Mouse (Mus musculus): ENCODE results near the gene Zfp598.
"Not testable (repeated sequence)": the region's sequence is repeated elsewhere in the genome, so short reads cannot be mapped to it uniquely, and the experiment has no call there.

Gene Zfp598

GRCm38 (mm10) chr17:24687599-24687998, 18.1 kb downstream of the Zfp598 start:
- DNase-seq (ENCODE audit: low read depth), result no peak

- no peak for DNase-seq (ENCODE audit: low read depth)
Observed at GRCm38 (mm10) chr17:24689251-24690081, 20.0 kb downstream of the Zfp598 start, which contains the start of gene Syngr3. TSS of gene Syngr3 (minus strand) at chr17:24689955.

- DNase-seq (ENCODE audit: low read depth), result no peak
Observed at GRCm38 (mm10) chr17:24692385-24692784, 22.9 kb downstream of the Zfp598 start.

GRCm38 (mm10) chr17:24695326-24696010, 26.0 kb downstream of the Zfp598 start:
- no peak for DNase-seq (ENCODE audit: low read depth)

GRCm38 (mm10) chr17:24696011-24696697, 26.7 kb downstream of the Zfp598 start, which contains the start of the genes Gfer and Noxo1:
TSS of gene Gfer (minus strand) at chr17:24696156.
TSS of gene Noxo1 (plus strand) at chr17:24696234.
- peak; percentile 94 for DNase-seq (ENCODE audit: low read depth)

GRCm38 (mm10) chr17:24697985-24698384, 28.5 kb downstream of the Zfp598 start:
- DNase-seq (ENCODE audit: low read depth), result peak; percentile 60

- no peak for DNase-seq (ENCODE audit: low read depth)
Observed at GRCm38 (mm10) chr17:24698715-24699114, 29.2 kb downstream of the Zfp598 start.

- DNase-seq (ENCODE audit: low read depth), result no peak
Observed at GRCm38 (mm10) chr17:24699473-24699872, 30.0 kb downstream of the Zfp598 start.

- DNase-seq (ENCODE audit: low read depth), result no peak
Observed at GRCm38 (mm10) chr17:24701251-24701650, 31.8 kb downstream of the Zfp598 start.

- no peak for DNase-seq (ENCODE audit: low read depth)
Observed at GRCm38 (mm10) chr17:24705821-24706220, 36.3 kb downstream of the Zfp598 start.

GRCm38 (mm10) chr17:24706982-24707800, 37.7 kb downstream of the Zfp598 start, which contains the start of gene Tbl3:
TSS of gene Tbl3 (minus strand) at chr17:24707660.
- peak; percentile 98 for DNase-seq (ENCODE audit: low read depth)

GRCm38 (mm10) chr17:24707801-24708425, 38.4 kb downstream of the Zfp598 start:
- no peak for DNase-seq (ENCODE audit: low read depth)

- DNase-seq (ENCODE audit: low read depth), result peak; percentile 61
Observed at GRCm38 (mm10) chr17:24708646-24709045, 39.2 kb downstream of the Zfp598 start.

- DNase-seq (ENCODE audit: low read depth), result no peak
Observed at GRCm38 (mm10) chr17:24715556-24715955, 46.1 kb downstream of the Zfp598 start.

GRCm38 (mm10) chr17:24716166-24716682, 46.7 kb downstream of the Zfp598 start:
- DNase-seq (ENCODE audit: low read depth), result no peak

- DNase-seq (ENCODE audit: low read depth), result no peak
Observed at GRCm38 (mm10) chr17:24717943-24718342, 48.5 kb downstream of the Zfp598 start, which contains the start of the genes Rnf151 and Rps2. TSS of gene Rnf151 (minus strand) at chr17:24718063. TSS of gene Rps2 (plus strand) at chr17:24718116.

GRCm38 (mm10) chr17:24718938-24719337, 49.5 kb downstream of the Zfp598 start:
- DNase-seq (ENCODE audit: low read depth), result not testable (repeated sequence)

- peak; percentile 99 for DNase-seq (ENCODE audit: low read depth)
Observed at GRCm38 (mm10) chr17:24719494-24720222, 50.2 kb downstream of the Zfp598 start.

GRCm38 (mm10) chr17:24720616-24721015, 51.1 kb downstream of the Zfp598 start:
- DNase-seq (ENCODE audit: low read depth), result not testable (repeated sequence)
